Comparison of ENCODE assay signal across 24 mouse cellular contexts in genomic region chr9:25574186-25574585, GRCm38 (mm10).
DNase-seq lines count a peak whose midpoint lies in the region; ATAC-seq lines count a peak whose summit lies in the region.
"Had no signal": no experiment of that assay in that cellular context is flagged by ENCODE, and none has a peak within 500 bp of the region (broad histone marks: within the 10 kb centered on the region; RNA-seq: fewer than 3 reads in every experiment).

No protein-coding gene starts in this region.

- H3K9me3 ChIP-seq in heart, embryonic 15.5 days (replicated peaks): no peaks in the 10 kb centered on the region
- no peaks in the 10 kb centered on the region for H3K9me3 ChIP-seq in embryonic facial prominence, embryonic 11.5 days (replicated peaks; ENCODE audit: control insufficient read depth, low read length)
- no peaks in the 10 kb centered on the region for H3K9me3 ChIP-seq in limb, embryonic 11.5 days (ENCODE audit: control insufficient read depth, low read length)
- no peaks in the 10 kb centered on the region for H3K9me3 ChIP-seq in liver, embryonic 11.5 days (ENCODE audit: control insufficient read depth, low read length)
- H3K9me3 ChIP-seq: embryonic facial prominence, embryonic 15.5 days; hindbrain, embryonic 10.5 days; liver, embryonic 12.5 days; midbrain, embryonic 13.5 days had no signal

- DNase-seq in cerebellum, postnatal 14 days: peak; percentile 18 to 39
- no peak for DNase-seq in cerebellum, adult 8-10 months
- no peak for DNase-seq in heart, adult 8-10 months (ENCODE audit: low spot score)
- no peak for DNase-seq in embryonic facial prominence, embryonic 11.5 days (ENCODE audit: low spot score)
- peak; percentile 50 for DNase-seq in limb, embryonic 11.5 days (ENCODE audit: low spot score)
- DNase-seq in liver, embryonic 11.5 days (ENCODE audit: low spot score): no peak
- no peak for DNase-seq in lung, adult 18-20 months
- DNase-seq: adrenal gland, postnatal 25 days; cerebellum, adult 11 months; cerebellum, postnatal 36 days; kidney, postnatal 4 days; layer of hippocampus, adult 9-11 months; lung, adult 2 months; thymus, adult 18-20 months had no signal

- H3K9ac ChIP-seq in heart, embryonic 15.5 days: no peak overlapping the region
- H3K9ac ChIP-seq in embryonic facial prominence, embryonic 11.5 days (replicated peaks; ENCODE audit: low read length): no peak overlapping the region
- no peak overlapping the region for H3K9ac ChIP-seq in limb, embryonic 11.5 days (ENCODE audit: low read length)
- no peak overlapping the region for H3K9ac ChIP-seq in liver, embryonic 11.5 days (ENCODE audit: low read depth, low read length)
- H3K9ac ChIP-seq: embryonic facial prominence, embryonic 15.5 days; liver, embryonic 12.5 days; midbrain, embryonic 13.5 days had no signal

- H3K4me1 ChIP-seq in heart, embryonic 15.5 days (replicated peaks): peaks cover 36% of the 10 kb centered on the region
- peaks cover 3% of the 10 kb centered on the region; the same call in 1 of the 2 replicates for H3K4me1 ChIP-seq in embryonic facial prominence, embryonic 11.5 days (ENCODE audit: control insufficient read depth, insufficient read depth, low read length)
- peaks cover 20% of the 10 kb centered on the region for H3K4me1 ChIP-seq in limb, embryonic 11.5 days (ENCODE audit: control insufficient read depth, insufficient read depth, low read length)
- no peaks in the 10 kb centered on the region for H3K4me1 ChIP-seq in liver, embryonic 11.5 days (replicated peaks; ENCODE audit: control insufficient read depth, insufficient read depth, low read length)
- H3K4me1 ChIP-seq: hindbrain, embryonic 10.5 days had no signal

- WGBS in heart, embryonic 15.5 days: 74% methylated on average over 4 of the region's 4 CpGs
- WGBS in embryonic facial prominence, embryonic 11.5 days: 31% methylated on average over 4 of the region's 4 CpGs
- WGBS in limb, embryonic 11.5 days: 17% methylated on average over 4 of the region's 4 CpGs
- 85% methylated on average over 4 of the region's 4 CpGs for WGBS in liver, embryonic 11.5 days

- H3K27me3 ChIP-seq in heart, embryonic 15.5 days: no peaks in the 10 kb centered on the region
- H3K27me3 ChIP-seq in embryonic facial prominence, embryonic 11.5 days (ENCODE audit: control insufficient read depth, insufficient read depth, low read length): no peaks in the 10 kb centered on the region
- no peaks in the 10 kb centered on the region for H3K27me3 ChIP-seq in limb, embryonic 11.5 days (ENCODE audit: control insufficient read depth, insufficient read depth, low read length)
- H3K27me3 ChIP-seq in liver, embryonic 11.5 days (replicated peaks; ENCODE audit: control insufficient read depth, insufficient read depth, low read length): no peaks in the 10 kb centered on the region
- H3K27me3 ChIP-seq: embryonic facial prominence, embryonic 15.5 days; liver, embryonic 12.5 days; midbrain, embryonic 13.5 days had no signal

- ATAC-seq in heart, embryonic 15.5 days (replicated peaks; ENCODE audit: insufficient number of reproducible peaks, insufficient read depth, low FRiP score, low read depth): no peak
- no peak for ATAC-seq in embryonic facial prominence, embryonic 11.5 days (replicated peaks; ENCODE audit: insufficient number of reproducible peaks, low FRiP score, low TSS enrichment, low read depth)
- ATAC-seq in limb, embryonic 11.5 days (ENCODE audit: insufficient number of reproducible peaks, low FRiP score, low TSS enrichment, low read depth): peak; percentile 61; the same call in 1 of the 2 replicates
- ATAC-seq in liver, embryonic 11.5 days (replicated peaks; ENCODE audit: low FRiP score): no peak
- ATAC-seq: CD4-positive, CD25-positive, alpha-beta regulatory T cell, adult 4 months; forebrain, embryonic 16.5 days; hindbrain, postnatal 0 days; intestine, embryonic 16.5 days; liver, embryonic 12.5 days; midbrain, embryonic 13.5 days had no signal

- no peak overlapping the region for H3K4me3 ChIP-seq in heart, embryonic 15.5 days
- H3K4me3 ChIP-seq in embryonic facial prominence, embryonic 11.5 days (ENCODE audit: low read depth, low read length): no peak overlapping the region
- no peak overlapping the region for H3K4me3 ChIP-seq in limb, embryonic 11.5 days (ENCODE audit: low read depth, low read length)
- H3K4me3 ChIP-seq in liver, embryonic 11.5 days (ENCODE audit: low read depth, low read length): no peak overlapping the region
- H3K4me3 ChIP-seq: embryonic facial prominence, embryonic 15.5 days; hindbrain, embryonic 10.5 days; liver, embryonic 12.5 days; midbrain, embryonic 13.5 days had no signal

- H3K27ac ChIP-seq in heart, embryonic 15.5 days: peak overlapping the region; percentile 10; the same call in 1 of the 2 replicates
- H3K27ac ChIP-seq in embryonic facial prominence, embryonic 11.5 days (replicated peaks; ENCODE audit: low read depth, low read length): peak overlapping the region; percentile 30; the same call in 1 of the 2 replicates
- H3K27ac ChIP-seq in limb, embryonic 11.5 days (replicated peaks; ENCODE audit: low read depth, low read length): peak overlapping the region; percentile 79
- H3K27ac ChIP-seq in liver, embryonic 11.5 days (ENCODE audit: low read depth, low read length): no peak overlapping the region
- H3K27ac ChIP-seq: embryonic facial prominence, embryonic 15.5 days; hindbrain, embryonic 10.5 days; hindbrain, postnatal 0 days; liver, embryonic 12.5 days; midbrain, embryonic 13.5 days had no signal

- H3K4me2 ChIP-seq in heart, embryonic 15.5 days: no peak overlapping the region
- no peak overlapping the region for H3K4me2 ChIP-seq in embryonic facial prominence, embryonic 11.5 days (ENCODE audit: low read depth, low read length)
- no peak overlapping the region for H3K4me2 ChIP-seq in limb, embryonic 11.5 days (ENCODE audit: low read depth, severe bottlenecking)
- no peak overlapping the region for H3K4me2 ChIP-seq in liver, embryonic 11.5 days
- H3K4me2 ChIP-seq: embryonic facial prominence, embryonic 15.5 days; heart, embryonic 11.5 days; liver, embryonic 12.5 days; midbrain, embryonic 13.5 days had no signal

- no peaks in the 10 kb centered on the region for H3K36me3 ChIP-seq in heart, embryonic 15.5 days
- H3K36me3 ChIP-seq in embryonic facial prominence, embryonic 11.5 days (replicated peaks; ENCODE audit: control insufficient read depth, insufficient read depth, low read depth, low read length): no peaks in the 10 kb centered on the region
- no peaks in the 10 kb centered on the region for H3K36me3 ChIP-seq in limb, embryonic 11.5 days (ENCODE audit: control insufficient read depth, insufficient read depth, low read length)
- no peaks in the 10 kb centered on the region for H3K36me3 ChIP-seq in liver, embryonic 11.5 days (ENCODE audit: control insufficient read depth, insufficient read depth, low read length)
- H3K36me3 ChIP-seq: embryonic facial prominence, embryonic 15.5 days; hindbrain, embryonic 10.5 days; liver, embryonic 12.5 days; midbrain, embryonic 13.5 days had no signal

Comparison
In these comparisons a context has a peak if more than half of its experiments do, and no peak if none do; other contexts are left out.
1. DNase-seq: peak in cerebellum, postnatal 14 days (2 of 2) and limb, embryonic 11.5 days (single experiment); none in cerebellum, adult 8-10 months (single experiment), heart, adult 8-10 months (single experiment), embryonic facial prominence, embryonic 11.5 days (single experiment), liver, embryonic 11.5 days (single experiment) and lung, adult 18-20 months (0 of 2).